Comparison of ENCODE assay signal across 22 mouse cellular contexts in the genomic region with DNA sequence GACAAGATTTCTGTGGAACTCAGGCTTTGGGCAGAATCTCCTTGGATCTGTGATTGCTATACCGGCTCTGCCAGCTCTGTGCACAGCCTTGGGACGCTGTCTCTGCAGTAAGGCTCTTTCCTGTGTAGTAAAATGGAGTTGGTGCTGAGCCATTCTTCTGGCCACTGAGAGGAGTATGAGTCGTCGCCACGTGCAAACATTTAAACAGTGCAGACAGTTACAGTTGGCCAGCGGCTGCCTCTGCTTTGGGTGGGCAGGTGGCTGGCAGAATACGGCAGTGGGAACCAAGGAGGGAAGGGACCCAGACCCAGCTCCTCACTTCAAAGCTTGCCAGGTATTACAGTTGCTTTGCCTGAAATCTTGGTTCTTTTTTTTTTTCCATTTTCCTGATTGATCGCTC. TPM values are rescaled to one million over a fixed set of nuclear protein-coding genes. Genes with fewer than 3 reads are reported as not detected.
A peak's percentile ranks its signal among the peaks of the same experiment; 100 is the strongest.
DNase-seq lines count a peak whose midpoint lies in the region; ATAC-seq and TF ChIP-seq lines count a peak whose summit lies in the region.
"Had no signal": no experiment of that assay in that cellular context is flagged by ENCODE, and none has a peak within 500 bp of the region (broad histone marks: within the 10 kb centered on the region; RNA-seq: fewer than 3 reads in every experiment).

No protein-coding gene starts in this region.

- no peak overlapping the region for H3K4me3 ChIP-seq in hindbrain, embryonic 13.5 days
- H3K4me3 ChIP-seq in hindbrain, embryonic 14.5 days (replicated peaks; ENCODE audit: low read length) = no peak overlapping the region
- H3K4me3 ChIP-seq in midbrain, embryonic 10.5 days = peak overlapping the region; percentile 55; the same call in 1 of the 2 replicates
- H3K4me3 ChIP-seq in midbrain, embryonic 11.5 days (ENCODE audit: low read depth, low read length) = no peak overlapping the region
- H3K4me3 ChIP-seq in embryonic facial prominence, embryonic 10.5 days = 0 out of 2 replicates have a peak overlapping the region, but pooled peaks have one; percentile 58
- no peak overlapping the region for H3K4me3 ChIP-seq in myocyte

- H3K36me3 ChIP-seq in hindbrain, embryonic 13.5 days = peaks cover 70% of the 10 kb centered on the region
- H3K36me3 ChIP-seq in hindbrain, embryonic 14.5 days (replicated peaks; ENCODE audit: control insufficient read depth, insufficient read depth) = peaks cover 84% of the 10 kb centered on the region
- peaks cover 65% of the 10 kb centered on the region for H3K36me3 ChIP-seq in midbrain, embryonic 10.5 days
- peaks cover 1% of the 10 kb centered on the region; the same call in 1 of the 2 replicates for H3K36me3 ChIP-seq in midbrain, embryonic 11.5 days (ENCODE audit: control insufficient read depth, insufficient read depth, low read length)
- peaks cover 72% of the 10 kb centered on the region for H3K36me3 ChIP-seq in embryonic facial prominence, embryonic 10.5 days (replicated peaks)
- peaks cover 8% of the 10 kb centered on the region for H3K36me3 ChIP-seq in myocyte (ENCODE audit: control insufficient read depth, insufficient read depth)

- H3K4me2 ChIP-seq in hindbrain, embryonic 13.5 days = peak overlapping the region; percentile 57
- H3K4me2 ChIP-seq in hindbrain, embryonic 14.5 days (replicated peaks) = no peak overlapping the region
- no peak overlapping the region for H3K4me2 ChIP-seq in midbrain, embryonic 11.5 days
- H3K4me2 ChIP-seq in myocyte (ENCODE audit: low read depth) = peak overlapping the region; percentile 18

- H3K27me3 ChIP-seq in hindbrain, embryonic 13.5 days = no peaks in the 10 kb centered on the region
- no peaks in the 10 kb centered on the region for H3K27me3 ChIP-seq in hindbrain, embryonic 14.5 days (ENCODE audit: control insufficient read depth, insufficient read depth, low read length)
- peaks cover 7% of the 10 kb centered on the region; the same call in 1 of the 2 replicates for H3K27me3 ChIP-seq in midbrain, embryonic 10.5 days (ENCODE audit: low read depth, poor library complexity, severe bottlenecking)
- no peaks in the 10 kb centered on the region for H3K27me3 ChIP-seq in midbrain, embryonic 11.5 days (ENCODE audit: control insufficient read depth, insufficient read depth, low read length)
- H3K27me3 ChIP-seq in embryonic facial prominence, embryonic 10.5 days (replicated peaks; ENCODE audit: low read depth, poor library complexity, severe bottlenecking) = no peaks in the 10 kb centered on the region
- H3K27me3 ChIP-seq in myocyte (ENCODE audit: control insufficient read depth, insufficient read depth, insufficient read length) = no peaks in the 10 kb centered on the region
- H3K27me3 ChIP-seq: liver, embryonic 13.5 days; lung, embryonic 15.5 days; midbrain, embryonic 12.5 days had no signal

- DNase-seq in hindbrain, embryonic 14.5 days (ENCODE audit: low spot score) = no peak
- DNase-seq in midbrain, embryonic 10.5 days (ENCODE audit: low spot score) = no peak
- no peak for DNase-seq in midbrain, embryonic 11.5 days (ENCODE audit: low spot score, missing footprints)
- DNase-seq in embryonic facial prominence, embryonic 10.5 days (ENCODE audit: low spot score) = no peak
- DNase-seq in urinary bladder, postnatal 10 days (ENCODE audit: low spot score) = no peak
- DNase-seq: adrenal gland, postnatal 10 days; heart, postnatal 4 days; liver, embryonic 13.5 days had no signal

- no peak overlapping the region for H3K9ac ChIP-seq in hindbrain, embryonic 13.5 days
- H3K9ac ChIP-seq in hindbrain, embryonic 14.5 days = no peak overlapping the region
- no peak overlapping the region for H3K9ac ChIP-seq in midbrain, embryonic 11.5 days (ENCODE audit: low read length)
- H3K9ac ChIP-seq: liver, embryonic 13.5 days; lung, embryonic 15.5 days had no signal

- no peaks in the 10 kb centered on the region for H3K79me2 ChIP-seq in myocyte (ENCODE audit: control insufficient read depth, insufficient read depth)

- H3K9me3 ChIP-seq in hindbrain, embryonic 13.5 days = no peaks in the 10 kb centered on the region
- no peaks in the 10 kb centered on the region for H3K9me3 ChIP-seq in hindbrain, embryonic 14.5 days (ENCODE audit: control insufficient read depth, low read length)
- H3K9me3 ChIP-seq in midbrain, embryonic 10.5 days (replicated peaks) = no peaks in the 10 kb centered on the region
- no peaks in the 10 kb centered on the region for H3K9me3 ChIP-seq in midbrain, embryonic 11.5 days (ENCODE audit: control insufficient read depth, low read length)
- H3K9me3 ChIP-seq in embryonic facial prominence, embryonic 10.5 days = no peaks in the 10 kb centered on the region
- H3K9me3 ChIP-seq: embryonic facial prominence, embryonic 12.5 days; liver, embryonic 13.5 days; lung, embryonic 15.5 days; midbrain, embryonic 12.5 days had no signal

- no peak for TF ChIP-seq POLR2A in myocyte (IDR thresholded peaks at IDR 0.05; ENCODE audit: insufficient read length, low read depth)

- H3K27ac ChIP-seq in hindbrain, embryonic 13.5 days = no peak overlapping the region
- no peak overlapping the region for H3K27ac ChIP-seq in hindbrain, embryonic 14.5 days
- H3K27ac ChIP-seq in midbrain, embryonic 10.5 days (replicated peaks) = no peak overlapping the region
- H3K27ac ChIP-seq in midbrain, embryonic 11.5 days (ENCODE audit: low read depth, low read length) = no peak overlapping the region
- H3K27ac ChIP-seq in embryonic facial prominence, embryonic 10.5 days (replicated peaks) = no peak overlapping the region
- H3K27ac ChIP-seq: kidney, postnatal 0 days; liver, embryonic 13.5 days; macrophage; stomach, postnatal 0 days had no signal

- no peak for ATAC-seq in hindbrain, embryonic 13.5 days (ENCODE audit: low FRiP score)
- no peak for ATAC-seq in hindbrain, embryonic 14.5 days (ENCODE audit: low FRiP score)
- no peak for ATAC-seq in midbrain, embryonic 11.5 days (ENCODE audit: low FRiP score)
- ATAC-seq: activated CD4-positive, CD25-positive, alpha-beta regulatory T cell, adult 4 months had no signal

- peaks cover 33% of the 10 kb centered on the region for H3K4me1 ChIP-seq in hindbrain, embryonic 13.5 days (replicated peaks)
- peaks cover 18% of the 10 kb centered on the region for H3K4me1 ChIP-seq in hindbrain, embryonic 14.5 days (replicated peaks; ENCODE audit: control insufficient read depth, insufficient read depth, low read length)
- H3K4me1 ChIP-seq in midbrain, embryonic 10.5 days = peaks cover 47% of the 10 kb centered on the region
- H3K4me1 ChIP-seq in midbrain, embryonic 11.5 days (ENCODE audit: control insufficient read depth, insufficient read depth, low read length) = peaks cover 19% of the 10 kb centered on the region
- H3K4me1 ChIP-seq in embryonic facial prominence, embryonic 10.5 days = peaks cover 37% of the 10 kb centered on the region

- 85% methylated on average over 8 of the region's 8 CpGs for WGBS in hindbrain, embryonic 13.5 days
- WGBS in hindbrain, embryonic 14.5 days = 83% methylated on average over 8 of the region's 8 CpGs
- WGBS in midbrain, embryonic 10.5 days = 88% methylated on average over 8 of the region's 8 CpGs
- 89% methylated on average over 8 of the region's 8 CpGs for WGBS in midbrain, embryonic 11.5 days
- WGBS in embryonic facial prominence, embryonic 10.5 days = 92% methylated on average over 8 of the region's 8 CpGs

- H3ac ChIP-seq in myocyte (ENCODE audit: control insufficient read depth, insufficient read length) = no peak overlapping the region

TF ChIP-seq in myocyte, 11 proteins besides CTCF, POLR2A, EP300 and RAD21 (continues in another document):
- TF ChIP-seq USF1 (IDR thresholded peaks at IDR 0.05; ENCODE audit: low read depth) (no peak), SRF (IDR thresholded peaks at IDR 0.05; ENCODE audit: control insufficient read depth, insufficient read length, low read depth) (no peak), TCF3 (IDR thresholded peaks at IDR 0.05; ENCODE audit: insufficient read length, low read depth) (no peak), MYOD1 (IDR thresholded peaks at IDR 0.05; ENCODE audit: control insufficient read depth in 1 of 3, insufficient read length in 2 of 3, low read depth in 2 of 3) (peak in 2 of 3 experiments; percentile 43 to 70)

RNA-seq across cellular contexts. Expression of a gene that starts 21.9 kb away (rescaled TPM):
- 45.4 and 49.7 TPM in 2 replicates for polyA plus RNA-seq in hindbrain, embryonic 13.5 days (2015; fragmentation: Nextera tagmentation; extraction: Ambion mirVana)
- 44.3 and 45.1 TPM in 2 replicates for polyA plus RNA-seq in hindbrain, embryonic 14.5 days (2014; fragmentation: Nextera tagmentation; extraction: Ambion mirVana)
- 34.4 and 38.1 TPM in 2 replicates for polyA plus RNA-seq in midbrain, embryonic 10.5 days (2016; fragmentation: Nextera tagmentation; extraction: Ambion mirVana)
- 29.5 and 30.0 TPM in 2 replicates for polyA plus RNA-seq in midbrain, embryonic 11.5 days (2014; fragmentation: Nextera tagmentation; extraction: Ambion mirVana)
- 36.7 and 38.1 TPM in 2 replicates for polyA plus RNA-seq in embryonic facial prominence, embryonic 10.5 days (2016; fragmentation: Nextera tagmentation; extraction: Ambion mirVana)
- polyA plus RNA-seq in myocyte (2012; fragmentation: generic; extraction: Trizol) = 21.6 TPM

RNA-seq across cellular contexts. Expression of a gene that starts 22.8 kb away (rescaled TPM):
- polyA plus RNA-seq in hindbrain, embryonic 13.5 days (2015; fragmentation: Nextera tagmentation; extraction: Ambion mirVana) = 37.5 and 39.6 TPM in 2 replicates
- 45.5 and 48.9 TPM in 2 replicates for polyA plus RNA-seq in hindbrain, embryonic 14.5 days (2014; fragmentation: Nextera tagmentation; extraction: Ambion mirVana)
- polyA plus RNA-seq in midbrain, embryonic 10.5 days (2016; fragmentation: Nextera tagmentation; extraction: Ambion mirVana) = 50.1 and 54.0 TPM in 2 replicates
- 64.7 and 71.9 TPM in 2 replicates for polyA plus RNA-seq in midbrain, embryonic 11.5 days (2014; fragmentation: Nextera tagmentation; extraction: Ambion mirVana)
- polyA plus RNA-seq in embryonic facial prominence, embryonic 10.5 days (2016; fragmentation: Nextera tagmentation; extraction: Ambion mirVana) = 44.4 and 48.1 TPM in 2 replicates
- 51.2 TPM for polyA plus RNA-seq in myocyte (2012; fragmentation: generic; extraction: Trizol)

RNA-seq across cellular contexts. Expression of a gene that starts 26.0 kb away (rescaled TPM):
- polyA plus RNA-seq in hindbrain, embryonic 13.5 days (2015; fragmentation: Nextera tagmentation; extraction: Ambion mirVana) = 261 and 279 TPM in 2 replicates
- polyA plus RNA-seq in hindbrain, embryonic 14.5 days (2014; fragmentation: Nextera tagmentation; extraction: Ambion mirVana) = 290 and 308 TPM in 2 replicates
- 133 and 143 TPM in 2 replicates for polyA plus RNA-seq in midbrain, embryonic 10.5 days (2016; fragmentation: Nextera tagmentation; extraction: Ambion mirVana)
- 150 and 157 TPM in 2 replicates for polyA plus RNA-seq in midbrain, embryonic 11.5 days (2014; fragmentation: Nextera tagmentation; extraction: Ambion mirVana)
- 108 TPM in 2 replicates for polyA plus RNA-seq in embryonic facial prominence, embryonic 10.5 days (2016; fragmentation: Nextera tagmentation; extraction: Ambion mirVana)
- 31.4 TPM for polyA plus RNA-seq in myocyte (2012; fragmentation: generic; extraction: Trizol)

RNA-seq across cellular contexts. Expression of a gene that starts 56.2 kb away (rescaled TPM):
- polyA plus RNA-seq in hindbrain, embryonic 13.5 days (2015; fragmentation: Nextera tagmentation; extraction: Ambion mirVana) = not detected in 2 replicates
- polyA plus RNA-seq in hindbrain, embryonic 14.5 days (2014; fragmentation: Nextera tagmentation; extraction: Ambion mirVana) = not detected in 2 replicates
- not detected in 2 replicates for polyA plus RNA-seq in midbrain, embryonic 10.5 days (2016; fragmentation: Nextera tagmentation; extraction: Ambion mirVana)
- polyA plus RNA-seq in midbrain, embryonic 11.5 days (2014; fragmentation: Nextera tagmentation; extraction: Ambion mirVana) = not detected in 2 replicates
- not detected in 2 replicates for polyA plus RNA-seq in embryonic facial prominence, embryonic 10.5 days (2016; fragmentation: Nextera tagmentation; extraction: Ambion mirVana)
- not detected for polyA plus RNA-seq in myocyte (2012; fragmentation: generic; extraction: Trizol)
- polyA plus RNA-seq: activated CD4-positive, CD25-positive, alpha-beta regulatory T cell, adult 4 months; embryonic facial prominence, embryonic 12.5 days; heart, embryonic 14.5 days; intestine, postnatal 0 days; kidney, postnatal 0 days; liver, embryonic 13.5 days; lung, embryonic 15.5 days; macrophage; midbrain, embryonic 12.5 days; neural tube, embryonic 11.5 days; stomach, postnatal 0 days; thymus, postnatal 0 days; urinary bladder, adult 2 months had no signal

Comparison
In these comparisons a context has a peak if more than half of its experiments do, and no peak if none do; other contexts are left out.
1. H3K4me2 ChIP-seq: peak in hindbrain, embryonic 13.5 days (single experiment) and myocyte (single experiment); none in hindbrain, embryonic 14.5 days (single experiment) and midbrain, embryonic 11.5 days (single experiment).
2. H3K4me3 ChIP-seq: peak in midbrain, embryonic 10.5 days (single experiment) and embryonic facial prominence, embryonic 10.5 days (single experiment); none in hindbrain, embryonic 13.5 days (single experiment), hindbrain, embryonic 14.5 days (single experiment), midbrain, embryonic 11.5 days (single experiment) and myocyte (single experiment).